Mouse (Mus musculus) intestine, embryonic 16.5 days (tissue): ENCODE data around the gene Zfp618. TPM values are rescaled to one million over a fixed set of nuclear protein-coding genes. Genes with fewer than 3 reads are reported as not detected.

Experiments
- ATAC-seq: fragments of 200-750 bp; cut with Nextera tagmentation; 2 replicates; pipeline ENCODE4 v1.8.0; 2017; ENCODE audit warnings: moderate TSS enrichment, moderate library complexity
- H3K27ac ChIP-seq: fragments of 300-500 bp; sonication (generic); 2 replicates; pipeline ENCODE4 v1.5.1; 2014; ENCODE audit warnings: mild to moderate bottlenecking, low read length
- H3K27me3 ChIP-seq: fragments of 300-500 bp; sonication (generic); replicated peaks from 2 replicates; pipeline ENCODE4 v1.6.1; 2014; ENCODE audit warnings: low read length, control low read depth, mixed read lengths; ENCODE audit not compliant: control insufficient read depth, insufficient read depth
- H3K36me3 ChIP-seq: fragments of 300-500 bp; sonication (generic); 2 replicates; pipeline ENCODE4 v1.6.1; 2014; ENCODE audit warnings: low read length, control low read depth; ENCODE audit not compliant: control insufficient read depth, insufficient read depth
- H3K4me1 ChIP-seq: fragments of 300-500 bp; sonication (generic); 2 replicates; pipeline ENCODE4 v1.6.1; 2014; ENCODE audit warnings: low read length, control low read depth, mixed read lengths; ENCODE audit not compliant: control insufficient read depth, insufficient read depth
- H3K4me2 ChIP-seq: fragments of 300-500 bp; sonication (generic); 2 replicates; pipeline ENCODE4 v1.6.1; 2014; ENCODE audit warnings: low read depth, low read length, control low read depth
- H3K4me3 ChIP-seq: fragments of 300-500 bp; sonication (generic); 2 replicates; pipeline ENCODE4 v1.5.1; 2014; ENCODE audit warnings: mild to moderate bottlenecking, low read length
- H3K9ac ChIP-seq: fragments of 300-500 bp; sonication (generic); 2 replicates; pipeline ENCODE4 v1.6.1; 2014; ENCODE audit warnings: low read depth, low read length
- H3K9me3 ChIP-seq: fragments of 300-500 bp; sonication (generic); 2 replicates; pipeline ENCODE4 v1.6.1; 2016; ENCODE audit warnings: low read length, control low read depth; ENCODE audit not compliant: control insufficient read depth
- WGBS: fragments of 180-500 bp; shearing (Covaris S2); extraction: QIAGEN DNeasy Blood & Tissue Kit; methylation state at CpG from one replicate; pipeline ENCODE4 v1.1.7; 2014; 5-methylcytosine and 5-hydroxymethylcytosine counted together
- polyA plus RNA-seq: library from polyadenylated mRNA; unstranded; fragments of >200 nt; fragmentation: Nextera tagmentation; extraction: Ambion mirVana; gene quantifications from 2 replicates; pipeline ENCODE4 v1.2.1, GENCODE M21; 2015

Zfp618 gene
- 15.0 and 15.3 TPM in 2 replicates for polyA plus RNA-seq

GRCm38 (mm10) chr4:62965497-62966302, at the start of gene Zfp618:
Gene Zfp618 (plus strand): TSS chr4:62965573.
- peak; percentile 66 for ATAC-seq
- H3K4me3 ChIP-seq: peak within 1 kb of the TSS; percentile 91
- H3K36me3 ChIP-seq: no peaks in the 10 kb centered on the region
- no peaks in the 10 kb centered on the region for H3K27me3 ChIP-seq
- under 1% methylated on average over 43 of the region's 86 CpGs for WGBS
- H3K4me2 ChIP-seq: peak within 1 kb of the TSS; percentile 83
- H3K27ac ChIP-seq: peak within 1 kb of the TSS; percentile 83
- no peaks in the 10 kb centered on the region for H3K9me3 ChIP-seq
- H3K4me1 ChIP-seq: peaks cover 9% of the 10 kb centered on the region
- H3K9ac ChIP-seq: peak within 1 kb of the TSS; percentile 99

GRCm38 (mm10) chr4:62917056-62917455, 48.3 kb upstream of the Zfp618 start:
- WGBS: 89% methylated on average over 8 of the region's 8 CpGs
- Histone ChIP-seq H3K9ac (no peak overlapping the region), H3K27me3 (no peaks in the 10 kb centered on the region), H3K4me1 (no peaks in the 10 kb centered on the region), H3K4me3 (no peak overlapping the region), H3K36me3 (no peaks in the 10 kb centered on the region), H3K4me2 (no peak overlapping the region), H3K9me3 (no peaks in the 10 kb centered on the region), H3K27ac (no peak overlapping the region)
- no peak for ATAC-seq

GRCm38 (mm10) chr4:62933798-62934197, 31.6 kb upstream of the Zfp618 start:
- Histone ChIP-seq H3K9ac (no peak overlapping the region), H3K27ac (no peak overlapping the region), H3K4me1 (no peaks in the 10 kb centered on the region), H3K9me3 (no peaks in the 10 kb centered on the region), H3K36me3 (no peaks in the 10 kb centered on the region), H3K4me3 (no peak overlapping the region), H3K27me3 (no peaks in the 10 kb centered on the region), H3K4me2 (no peak overlapping the region)
- WGBS: 90% methylated on average over 4 of the region's 4 CpGs
- no peak for ATAC-seq

- Histone ChIP-seq H3K36me3 (no peaks in the 10 kb centered on the region), H3K27me3 (no peaks in the 10 kb centered on the region), H3K4me2 (no peak overlapping the region), H3K4me1 (no peaks in the 10 kb centered on the region), H3K4me3 (no peak overlapping the region), H3K9me3 (no peaks in the 10 kb centered on the region), H3K9ac (no peak overlapping the region), H3K27ac (no peak overlapping the region)
- no peak for ATAC-seq
- 74% methylated on average over 11 of the region's 11 CpGs for WGBS
These were observed 29.7 kb upstream of the Zfp618 start for GRCm38 (mm10) chr4:62935589-62936218.

GRCm38 (mm10) chr4:62941961-62942892, 23.1 kb upstream of the Zfp618 start:
- no peaks in the 10 kb centered on the region for H3K9me3 ChIP-seq
- WGBS: 53% methylated on average over 14 of the region's 14 CpGs
- no peak overlapping the region for H3K9ac ChIP-seq
- no peak; the same call in 1 of the 2 replicates for ATAC-seq
- H3K4me2 ChIP-seq: no peak overlapping the region
- no peak overlapping the region for H3K4me3 ChIP-seq
- H3K27ac ChIP-seq: peak overlapping the region; percentile 29; the same call in 1 of the 2 replicates
- H3K36me3 ChIP-seq: no peaks in the 10 kb centered on the region
- H3K4me1 ChIP-seq: no peaks in the 10 kb centered on the region
- no peaks in the 10 kb centered on the region for H3K27me3 ChIP-seq

GRCm38 (mm10) chr4:62944326-62944879, 21.0 kb upstream of the Zfp618 start:
- H3K4me3 ChIP-seq: no peak overlapping the region
- H3K27ac ChIP-seq: no peak overlapping the region
- H3K27me3 ChIP-seq: no peaks in the 10 kb centered on the region
- no peak overlapping the region for H3K4me2 ChIP-seq
- no peaks in the 10 kb centered on the region for H3K9me3 ChIP-seq
- ATAC-seq: peak; percentile 63; the same call in 1 of the 2 replicates
- H3K4me1 ChIP-seq: no peaks in the 10 kb centered on the region
- WGBS: 48% methylated on average over 4 of the region's 4 CpGs
- H3K9ac ChIP-seq: no peak overlapping the region
- no peaks in the 10 kb centered on the region for H3K36me3 ChIP-seq

- Histone ChIP-seq H3K4me3 (no peak overlapping the region), H3K27ac (no peak overlapping the region), H3K4me2 (no peak overlapping the region), H3K4me1 (no peaks in the 10 kb centered on the region), H3K9ac (no peak overlapping the region), H3K27me3 (no peaks in the 10 kb centered on the region), H3K9me3 (no peaks in the 10 kb centered on the region), H3K36me3 (no peaks in the 10 kb centered on the region)
- 70% methylated on average over 4 of the region's 4 CpGs for WGBS
- ATAC-seq: no peak
These were observed 1.6 kb upstream of the Zfp618 start for GRCm38 (mm10) chr4:62963806-62964205.

- no peaks in the 10 kb centered on the region for H3K27me3 ChIP-seq
- H3K9me3 ChIP-seq: no peaks in the 10 kb centered on the region
- peak overlapping the region; percentile 99 for H3K9ac ChIP-seq
- under 1% methylated on average over 48 of the region's 52 CpGs for whole genome bisulfite sequencing
- peak overlapping the region; percentile 83 for H3K4me2 ChIP-seq
- H3K36me3 ChIP-seq: no peaks in the 10 kb centered on the region
- ATAC-seq: peak; percentile 67
- H3K4me3 ChIP-seq: peak overlapping the region; percentile 91
- H3K4me1 ChIP-seq: peaks cover 7% of the 10 kb centered on the region
- peak overlapping the region; percentile 83 for H3K27ac ChIP-seq
These were observed 403 bp upstream of the Zfp618 start for GRCm38 (mm10) chr4:62964844-62965496.
